ENCODE assay signal across 1 mouse cellular context in genomic region chr15:102080429-102080828, GRCm38 (mm10).
TF ChIP-seq lines count a peak whose summit lies in the region.

No protein-coding gene starts in this region.

TF ChIP-seq in MEL, 35 proteins besides CTCF, POLR2A, EP300 and RAD21:
- TF ChIP-seq ZMIZ1 (IDR thresholded peaks at IDR 0.05; ENCODE audit: low read depth, low read length) (peak; percentile 28; the same call in 1 of the 2 replicates), MEF2A (IDR thresholded peaks at IDR 0.05; ENCODE audit: extremely low read depth, insufficient replicate concordance, low read depth, low read length, poor library complexity, severe bottlenecking) (no peak), ZC3H11A (IDR thresholded peaks at IDR 0.05; ENCODE audit: low read depth, low read length) (no peak)
